Mouse (Mus musculus): ENCODE results near the gene Polr2g. TPM values are rescaled to one million over a fixed set of nuclear protein-coding genes. Genes with fewer than 3 reads are reported as not detected.

The Polr2g gene
- polyA plus RNA-seq, 1 experiment from 2014 or later, result 163 TPM

DNA sequence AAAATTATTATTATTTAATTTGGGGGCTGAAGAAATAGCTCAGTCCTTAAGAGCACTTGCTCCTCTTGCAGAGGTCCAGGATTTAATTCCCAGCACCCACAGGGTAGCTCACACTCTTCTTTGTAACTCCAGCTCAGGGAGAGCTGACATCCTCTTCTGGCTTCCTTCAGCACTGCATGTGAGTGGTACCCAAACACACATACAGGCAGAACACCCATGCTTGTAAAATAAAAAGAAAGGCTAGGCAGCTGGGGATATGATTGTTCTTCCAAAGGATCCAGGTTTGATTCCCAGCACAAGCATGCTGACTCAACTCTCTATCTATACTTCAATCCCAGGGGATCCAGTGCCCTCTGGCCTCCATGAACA, 554 bp upstream of the Polr2g start:
- Histone ChIP-seq H3K4me1 (ENCODE audit: insufficient read depth) (0 out of 2 replicates have a peak, but pooled peaks cover 3% of the 10 kb centered on the region), H3K9me3 (ENCODE audit: low read depth, low read length) (no peaks in the 10 kb centered on the region), H3K4me2 (peak overlapping the region; percentile 78), H3K27me3 (ENCODE audit: insufficient read depth, low read length) (no peaks in the 10 kb centered on the region), H3K4me3 (ENCODE audit: low read depth, low read length) (peak overlapping the region; percentile 77), H3K9ac (peak overlapping the region; percentile 14; the same call in 1 of the 2 replicates), H3K36me3 (ENCODE audit: insufficient read depth) (peaks cover 21% of the 10 kb centered on the region), H3K27ac (ENCODE audit: low read depth) (peak overlapping the region; percentile 15; the same call in 1 of the 2 replicates)
- no peak for DNase-seq
- no peak for ATAC-seq (ENCODE audit: insufficient read depth)
- no peak for TF ChIP-seq CTCF (IDR thresholded peaks at IDR 0.05; ENCODE audit: low read depth)

GRCm38 (mm10) chr19:8790171-8790570, 8.2 kb downstream of the Polr2g start:
- no peak overlapping the region for H3K4me2 ChIP-seq
- H3K4me1 ChIP-seq (ENCODE audit: insufficient read depth), result peaks cover 3% of the 10 kb centered on the region; the same call in 1 of the 2 replicates
- H3K9me3 ChIP-seq (ENCODE audit: low read depth, low read length), result no peaks in the 10 kb centered on the region
- no peaks in the 10 kb centered on the region for H3K27me3 ChIP-seq (ENCODE audit: insufficient read depth, low read length)
- H3K27ac ChIP-seq (ENCODE audit: low read depth), result no peak overlapping the region
- DNase-seq (no peak), ATAC-seq (ENCODE audit: insufficient read depth) (no peak)
- TF ChIP-seq CTCF (IDR thresholded peaks at IDR 0.05; ENCODE audit: low read depth), result no peak
- peaks cover 31% of the 10 kb centered on the region for H3K36me3 ChIP-seq (ENCODE audit: insufficient read depth)
- H3K4me3 ChIP-seq (ENCODE audit: low read depth, low read length), result no peak overlapping the region
- WGBS, result 71% methylated on average over 7 of the region's 7 CpGs
- H3K9ac ChIP-seq, result no peak overlapping the region

DNA sequence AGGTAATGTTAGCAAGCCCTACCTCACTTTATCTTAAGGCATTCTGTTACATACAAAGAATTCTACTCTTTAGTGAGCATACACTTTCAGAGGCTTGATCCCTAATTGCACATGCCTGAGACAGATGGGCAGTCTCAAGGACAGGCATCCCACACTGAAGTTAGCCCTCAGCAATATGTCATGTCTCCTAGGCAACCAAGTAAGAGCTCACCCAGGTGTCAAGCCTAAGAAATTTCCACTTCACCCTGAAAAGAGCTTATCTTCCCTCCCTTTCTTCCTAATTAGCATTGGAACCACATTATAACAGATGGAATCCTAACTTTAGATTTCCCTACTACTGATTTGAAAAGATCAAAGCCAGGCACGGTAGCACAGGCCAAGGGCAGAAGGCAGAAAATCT, 9.2 kb downstream of the Polr2g start:
- no peak for TF ChIP-seq CTCF (IDR thresholded peaks at IDR 0.05; ENCODE audit: low read depth)

GRCm38 (mm10) chr19:8788521-8788920, 9.9 kb downstream of the Polr2g start:
- Histone ChIP-seq H3K4me2 (no peak overlapping the region), H3K9ac (no peak overlapping the region), H3K4me1 (ENCODE audit: insufficient read depth) (peaks cover 3% of the 10 kb centered on the region; the same call in 1 of the 2 replicates), H3K36me3 (ENCODE audit: insufficient read depth) (peaks cover 18% of the 10 kb centered on the region), H3K27me3 (ENCODE audit: insufficient read depth, low read length) (no peaks in the 10 kb centered on the region), H3K9me3 (ENCODE audit: low read depth, low read length) (no peaks in the 10 kb centered on the region), H3K27ac (ENCODE audit: low read depth) (no peak overlapping the region), H3K4me3 (ENCODE audit: low read depth, low read length) (no peak overlapping the region)
- TF ChIP-seq CTCF (IDR thresholded peaks at IDR 0.05; ENCODE audit: low read depth), result no peak
- ATAC-seq (ENCODE audit: insufficient read depth) (no peak), DNase-seq (peak; percentile 21)
- WGBS, result 22% methylated on average over 3 of the region's 3 CpGs

More for the DNA sequence above, 9.2 kb downstream of the Polr2g start:
- ATAC-seq (ENCODE audit: insufficient read depth), result no peak
- Histone ChIP-seq H3K27ac (ENCODE audit: low read depth) (no peak overlapping the region), H3K36me3 (ENCODE audit: insufficient read depth) (peaks cover 21% of the 10 kb centered on the region), H3K4me2 (no peak overlapping the region), H3K9me3 (ENCODE audit: low read depth, low read length) (no peaks in the 10 kb centered on the region), H3K27me3 (ENCODE audit: insufficient read depth, low read length) (no peaks in the 10 kb centered on the region), H3K4me3 (ENCODE audit: low read depth, low read length) (no peak overlapping the region), H3K4me1 (ENCODE audit: insufficient read depth) (peaks cover 3% of the 10 kb centered on the region; the same call in 1 of the 2 replicates), H3K9ac (no peak overlapping the region)
- DNase-seq, result no peak
- WGBS, result 51% methylated on average over 1 of the region's 1 CpGs

- peak; percentile 100 for ATAC-seq (ENCODE audit: insufficient read depth)
- Histone ChIP-seq H3K9me3 (ENCODE audit: low read depth, low read length) (no peaks in the 10 kb centered on the region), H3K27me3 (ENCODE audit: insufficient read depth, low read length) (no peaks in the 10 kb centered on the region), H3K4me2 (peak within 1 kb of the TSS; percentile 84), H3K4me3 (ENCODE audit: low read depth, low read length) (peak within 1 kb of the TSS; percentile 65), H3K4me1 (ENCODE audit: insufficient read depth) (peaks cover 3% of the 10 kb centered on the region; the same call in 1 of the 2 replicates), H3K36me3 (ENCODE audit: insufficient read depth) (peaks cover 26% of the 10 kb centered on the region), H3K27ac (ENCODE audit: low read depth) (peak within 1 kb of the TSS; percentile 70), H3K9ac (peak within 1 kb of the TSS; percentile 66)
- peak; percentile 48 for TF ChIP-seq CTCF (IDR thresholded peaks at IDR 0.05; ENCODE audit: low read depth)
- DNase-seq, result peak; percentile 97
- WGBS, result under 1% methylated on average over 32 of the region's 32 CpGs
These were observed 12.2 kb downstream of the Polr2g start, which contains the start of gene Taf6l for GRCm38 (mm10) chr19:8786008-8786781. Taf6l (minus strand) TSS chr19:8786417.

DNA sequence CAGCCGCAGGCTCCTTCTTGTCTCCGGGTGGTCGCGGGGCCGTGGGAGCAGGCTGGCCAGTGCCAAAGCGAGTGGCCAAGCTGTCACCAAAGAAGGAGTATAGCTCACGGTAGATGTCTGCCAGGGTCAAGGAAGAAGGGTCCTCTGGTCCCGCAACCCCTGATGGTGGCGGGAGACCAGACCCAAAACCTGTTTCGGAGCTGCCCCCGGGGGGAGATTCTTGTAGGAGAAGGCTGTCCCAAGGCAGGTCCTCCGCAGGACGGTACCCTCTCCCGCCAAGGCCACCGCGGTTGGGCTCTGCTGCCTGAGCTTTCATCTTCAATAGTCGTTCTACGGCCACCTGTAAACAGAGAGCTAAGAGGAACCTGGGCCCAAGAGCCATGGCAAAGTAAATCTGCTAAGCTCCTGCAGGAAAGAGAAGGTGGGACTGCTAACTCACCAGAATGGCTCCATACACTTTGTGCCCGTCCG, 23.4 kb downstream of the Polr2g start:
- DNase-seq, result peak; percentile 35
- peak overlapping the region; percentile 72 for H3K4me3 ChIP-seq (ENCODE audit: low read depth, low read length)
- peaks cover 45% of the 10 kb centered on the region for H3K36me3 ChIP-seq (ENCODE audit: insufficient read depth)
- ATAC-seq (ENCODE audit: insufficient read depth), result peak; percentile 32
- peak overlapping the region; percentile 99 for H3K27ac ChIP-seq (ENCODE audit: low read depth)
- H3K9ac ChIP-seq, result peak overlapping the region; percentile 94
- 3% methylated on average over 20 of the region's 20 CpGs for WGBS
- no peaks in the 10 kb centered on the region for H3K27me3 ChIP-seq (ENCODE audit: insufficient read depth, low read length)
- H3K4me1 ChIP-seq (ENCODE audit: insufficient read depth), result no peaks in the 10 kb centered on the region; the same call in none of the 2 replicates
- no peak for TF ChIP-seq CTCF (IDR thresholded peaks at IDR 0.05; ENCODE audit: low read depth)
- no peaks in the 10 kb centered on the region for H3K9me3 ChIP-seq (ENCODE audit: low read depth, low read length)
- H3K4me2 ChIP-seq, result peak overlapping the region; percentile 99
